Mouse (Mus musculus) liver, postnatal 0 days (tissue): Measurements from ENCODE around the gene Igfbp6. TPM values are rescaled to one million over a fixed set of nuclear protein-coding genes. Genes with fewer than 3 reads are reported as not detected.
"Not testable (repeated sequence)": the region's sequence is repeated elsewhere in the genome, so short reads cannot be mapped to it uniquely, and the experiment has no call there.

Source experiments
- ATAC-seq: fragments of 200-750 bp; cut with Nextera tagmentation; 2 replicates; pipeline ENCODE4 v1.8.0; 2017; ENCODE audit warnings: mild to moderate bottlenecking, moderate library complexity
- DNase-seq: peaks from one replicate; pipeline ENCODE4 v3.0.0-alpha.2; 2016
- H3K27ac ChIP-seq: fragments of 300-500 bp; sonication (generic); 2 replicates; pipeline ENCODE4 v1.5.1; 2014; ENCODE audit warnings: antibody characterized with exemption, moderate library complexity, mild to moderate bottlenecking, low read depth
- H3K27me3 ChIP-seq: fragments of 300-500 bp; sonication (generic); 2 replicates; pipeline ENCODE4 v1.6.1; 2014; ENCODE audit warnings: low read length, control low read depth, mixed read lengths; ENCODE audit not compliant: insufficient read depth
- H3K36me3 ChIP-seq: fragments of 300-500 bp; sonication (generic); replicated peaks from 2 replicates; pipeline ENCODE4 v1.6.1; 2014; ENCODE audit warnings: mild to moderate bottlenecking, control low read depth, low read length, moderate library complexity, mixed read lengths; ENCODE audit not compliant: insufficient read depth
- H3K4me1 ChIP-seq: fragments of 300-500 bp; sonication (generic); 2 replicates; pipeline ENCODE4 v1.6.1; 2014; ENCODE audit warnings: antibody characterized with exemption, mild to moderate bottlenecking, control low read depth; ENCODE audit not compliant: insufficient read depth
- H3K4me2 ChIP-seq: fragments of 300-500 bp; sonication (generic); 2 replicates; pipeline ENCODE4 v1.6.1; 2014; ENCODE audit warnings: low read depth, mild to moderate bottlenecking, low read length, moderate library complexity, mixed read lengths
- H3K4me3 ChIP-seq: fragments of 300-500 bp; sonication (generic); 2 replicates; pipeline ENCODE4 v1.5.1; 2014; ENCODE audit warnings: low read depth, low read length
- H3K9ac ChIP-seq: fragments of 300-500 bp; sonication (generic); replicated peaks from 2 replicates; pipeline ENCODE4 v1.6.1; 2014; ENCODE audit warnings: mild to moderate bottlenecking, moderate library complexity
- H3K9me3 ChIP-seq: fragments of 300-500 bp; sonication (generic); 2 replicates; pipeline ENCODE4 v1.6.1; 2016; ENCODE audit warnings: mild to moderate bottlenecking, control low read depth, low read length, mixed read lengths
- CTCF ChIP-seq: sonication (generic); IDR thresholded peaks from 2 replicates; pipeline ENCODE4 v1.5.1; 2016; ENCODE audit warnings: antibody characterized with exemption, low read depth
- EP300 ChIP-seq: IDR thresholded peaks from 2 replicates; pipeline ENCODE4 v1.6.1; 2016; ENCODE audit warnings: antibody characterized with exemption, low read depth, mild to moderate bottlenecking
- WGBS: fragments of 180-500 bp; shearing (Covaris S2); extraction: QIAGEN DNeasy Blood & Tissue Kit; methylation state at CpG from one replicate; pipeline ENCODE4 v1.1.7; 2014; ENCODE audit not compliant: insufficient replicate concordance; 5-methylcytosine and 5-hydroxymethylcytosine counted together
- polyA plus RNA-seq: library from polyadenylated mRNA; unstranded; fragments of >200 nt; fragmentation: Nextera tagmentation; extraction: Ambion mirVana; gene quantifications from 2 replicates; pipeline ENCODE4 v1.2.1, GENCODE M21; 2015

Igfbp6 gene
- polyA plus RNA-seq, 1 experiment from 2014 or later, result 5.9 TPM

DNA sequence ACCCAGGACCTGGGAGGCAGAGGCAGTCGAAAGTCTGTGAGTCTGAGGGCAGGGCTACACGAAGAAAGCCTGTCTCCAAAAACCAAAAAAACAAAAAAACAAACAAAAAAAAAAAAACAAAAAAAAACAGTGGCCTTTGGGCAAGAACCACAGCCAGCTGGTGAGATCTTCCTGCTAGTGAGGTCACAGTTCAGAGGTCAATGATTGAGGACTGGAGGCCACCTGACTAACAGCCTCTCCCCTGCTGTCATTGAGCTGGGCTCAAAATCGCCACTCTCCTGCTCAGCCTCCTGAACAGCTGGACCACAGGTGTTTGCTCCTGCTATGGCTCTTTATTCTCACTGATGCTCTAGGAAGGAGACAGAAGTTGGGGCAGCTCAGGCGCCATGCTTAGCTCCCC, 8.5 kb downstream of the Igfbp6 start:
- 44% methylated on average over 4 of the region's 4 CpGs for WGBS
- DNase-seq (no peak), ATAC-seq (no peak)
- Histone ChIP-seq H3K27me3 (no peaks in the 10 kb centered on the region), H3K9me3 (no peaks in the 10 kb centered on the region), H3K27ac (no peak overlapping the region), H3K4me1 (peaks cover 22% of the 10 kb centered on the region), H3K4me2 (no peak overlapping the region), H3K4me3 (no peak overlapping the region), H3K36me3 (0 out of 2 replicates have a peak, but pooled peaks cover 7% of the 10 kb centered on the region), H3K9ac (no peak overlapping the region)
- TF ChIP-seq CTCF (no peak), EP300 (no peak)

DNA sequence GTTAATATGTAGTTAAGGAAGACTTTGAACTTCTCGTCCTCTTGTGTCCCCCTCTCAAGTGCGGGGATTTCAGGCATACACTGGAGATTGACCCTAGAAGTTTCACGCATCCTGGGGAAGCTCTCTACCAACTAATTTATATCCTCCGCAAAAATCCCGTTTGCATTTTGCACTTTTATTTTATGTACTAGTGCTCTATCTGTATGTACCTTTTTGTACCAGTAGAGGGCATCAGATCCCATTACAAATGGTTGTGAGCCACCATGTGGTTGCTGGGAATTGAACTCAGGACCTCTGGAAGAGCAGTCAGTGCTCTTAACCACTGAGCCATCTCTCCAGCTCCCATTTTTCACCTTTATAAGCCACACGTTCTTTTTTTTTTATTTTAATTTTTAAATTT, 10.8 kb downstream of the Igfbp6 start:
- not testable (repeated sequence) for H3K27me3 ChIP-seq, H3K9ac ChIP-seq, DNase-seq, H3K36me3 ChIP-seq, H3K9me3 ChIP-seq, H3K4me1 ChIP-seq, ATAC-seq, H3K4me3 ChIP-seq, H3K4me2 ChIP-seq, H3K27ac ChIP-seq
- 0 out of 2 replicates have a peak, but pooled peaks have one; percentile 24 for TF ChIP-seq CTCF
- 82% methylated on average over 6 of the region's 6 CpGs for WGBS

DNA sequence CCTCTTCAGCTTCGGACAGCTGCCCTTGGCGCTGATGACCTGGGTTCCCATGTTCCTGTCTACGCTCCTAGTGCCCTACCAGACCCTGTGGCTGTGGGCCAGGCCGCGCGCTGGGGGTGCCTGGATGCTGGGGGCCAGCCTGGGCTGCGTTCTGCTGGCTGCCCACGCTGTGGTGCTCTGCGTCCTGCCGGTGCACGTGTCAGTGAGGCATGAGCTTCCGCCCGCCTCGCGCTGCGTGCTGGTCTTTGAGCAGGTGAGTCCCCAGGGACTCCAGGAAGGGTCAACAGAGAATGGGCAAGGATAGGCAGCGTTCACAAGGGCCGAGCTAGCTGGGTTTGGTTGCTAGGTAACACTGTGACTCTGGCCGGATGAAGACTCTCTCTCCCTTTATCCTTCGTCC, 12.7 kb downstream of the Igfbp6 start:
- no peak overlapping the region for H3K27ac ChIP-seq
- no peak overlapping the region for H3K4me2 ChIP-seq
- ATAC-seq, result no peak
- no peak for DNase-seq
- no peaks in the 10 kb centered on the region for H3K27me3 ChIP-seq
- H3K9ac ChIP-seq, result no peak overlapping the region
- H3K4me1 ChIP-seq, result no peaks in the 10 kb centered on the region
- H3K9me3 ChIP-seq, result no peaks in the 10 kb centered on the region
- no peak for TF ChIP-seq CTCF
- TF ChIP-seq EP300, result no peak
- no peak overlapping the region for H3K4me3 ChIP-seq
- WGBS, result 62% methylated on average over 20 of the region's 20 CpGs
- H3K36me3 ChIP-seq, result 0 out of 2 replicates have a peak, but pooled peaks cover 7% of the 10 kb centered on the region

DNA sequence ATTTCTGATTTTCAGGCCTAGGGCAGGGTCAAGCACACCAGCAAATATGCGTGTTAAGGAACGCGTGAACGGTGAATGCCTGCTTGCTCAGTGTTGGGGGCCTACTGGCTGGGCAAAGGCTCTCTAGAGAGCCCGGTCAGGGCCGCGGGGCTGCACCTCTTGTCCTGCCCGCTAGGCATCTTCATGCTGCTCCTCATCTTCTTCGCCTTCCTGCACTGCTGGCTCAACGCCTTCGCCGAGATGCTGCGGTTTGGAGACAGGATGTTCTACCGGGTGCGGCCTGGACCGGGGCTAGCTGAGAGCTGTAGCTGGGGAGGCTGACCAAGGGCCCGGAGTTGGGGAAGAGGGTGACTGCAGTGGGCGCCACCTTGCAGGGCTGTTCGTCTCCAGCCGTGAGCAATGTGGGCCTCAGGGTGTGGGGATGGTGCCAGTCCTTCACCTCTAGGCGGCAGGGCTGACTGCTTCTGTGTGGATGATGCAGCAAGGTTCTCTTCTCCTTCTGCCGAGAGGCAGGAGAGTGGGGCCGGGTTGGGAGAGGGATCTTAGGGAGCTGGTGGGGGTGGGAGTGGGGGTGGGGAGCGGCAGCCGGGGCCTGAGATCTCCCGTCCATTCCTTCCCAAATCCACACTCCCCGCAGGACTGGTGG, 16.4 kb downstream of the Igfbp6 start:
- Histone ChIP-seq H3K27me3 (no peaks in the 10 kb centered on the region), H3K9me3 (no peaks in the 10 kb centered on the region), H3K4me2 (no peak overlapping the region), H3K4me1 (no peaks in the 10 kb centered on the region), H3K36me3 (no peaks in the 10 kb centered on the region), H3K4me3 (no peak overlapping the region), H3K9ac (no peak overlapping the region), H3K27ac (no peak overlapping the region)
- DNase-seq, result no peak
- no peak for ATAC-seq
- 68% methylated on average over 27 of the region's 27 CpGs for WGBS
- TF ChIP-seq CTCF (no peak), EP300 (no peak)

DNA sequence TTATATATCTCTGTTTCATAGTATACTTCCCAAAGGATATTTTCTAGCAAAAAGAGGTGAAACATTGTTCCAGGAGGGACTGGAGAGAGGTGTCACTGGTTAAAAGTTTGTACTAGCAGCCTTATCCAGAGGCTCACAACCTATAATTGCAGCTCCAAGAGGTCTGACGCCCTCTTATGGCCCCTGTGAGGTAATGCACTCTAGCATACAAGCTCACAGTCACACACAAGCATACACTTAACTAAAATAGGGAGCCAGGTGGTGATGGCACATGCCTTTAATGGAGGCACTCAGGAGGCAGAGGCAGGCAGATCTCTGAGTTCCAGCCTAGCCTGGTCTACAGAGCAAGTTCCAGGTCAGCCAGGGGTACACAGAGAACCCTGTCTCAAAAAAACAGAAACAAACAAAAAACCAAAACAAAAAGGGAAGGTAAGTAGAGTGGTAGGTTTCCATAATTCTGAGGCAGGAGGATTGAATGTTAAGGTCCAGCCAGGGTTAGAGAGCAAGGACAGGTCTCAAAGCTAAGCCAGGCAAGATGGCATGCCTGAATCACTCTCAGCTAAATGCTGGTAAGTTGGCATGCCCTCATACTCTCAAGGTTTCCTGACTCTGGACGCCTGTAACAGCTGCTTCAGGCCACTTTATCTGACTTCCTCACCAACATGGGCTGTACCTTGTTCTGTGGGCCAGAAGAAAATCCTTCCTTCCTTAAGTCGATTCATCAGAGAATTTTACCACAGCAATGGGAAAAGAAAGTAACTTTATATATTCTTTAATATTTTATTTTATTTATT, 19.9 kb downstream of the Igfbp6 start:
- Histone ChIP-seq H3K4me2 (no peak overlapping the region), H3K27ac (no peak overlapping the region), H3K9ac (no peak overlapping the region), H3K9me3 (no peaks in the 10 kb centered on the region), H3K27me3 (no peaks in the 10 kb centered on the region), H3K4me1 (no peaks in the 10 kb centered on the region), H3K4me3 (no peak overlapping the region), H3K36me3 (no peaks in the 10 kb centered on the region)
- TF ChIP-seq EP300 (no peak), CTCF (peak; percentile 34)
- ATAC-seq (no peak), DNase-seq (no peak)
- 34% methylated on average over 3 of the region's 3 CpGs for WGBS

DNA sequence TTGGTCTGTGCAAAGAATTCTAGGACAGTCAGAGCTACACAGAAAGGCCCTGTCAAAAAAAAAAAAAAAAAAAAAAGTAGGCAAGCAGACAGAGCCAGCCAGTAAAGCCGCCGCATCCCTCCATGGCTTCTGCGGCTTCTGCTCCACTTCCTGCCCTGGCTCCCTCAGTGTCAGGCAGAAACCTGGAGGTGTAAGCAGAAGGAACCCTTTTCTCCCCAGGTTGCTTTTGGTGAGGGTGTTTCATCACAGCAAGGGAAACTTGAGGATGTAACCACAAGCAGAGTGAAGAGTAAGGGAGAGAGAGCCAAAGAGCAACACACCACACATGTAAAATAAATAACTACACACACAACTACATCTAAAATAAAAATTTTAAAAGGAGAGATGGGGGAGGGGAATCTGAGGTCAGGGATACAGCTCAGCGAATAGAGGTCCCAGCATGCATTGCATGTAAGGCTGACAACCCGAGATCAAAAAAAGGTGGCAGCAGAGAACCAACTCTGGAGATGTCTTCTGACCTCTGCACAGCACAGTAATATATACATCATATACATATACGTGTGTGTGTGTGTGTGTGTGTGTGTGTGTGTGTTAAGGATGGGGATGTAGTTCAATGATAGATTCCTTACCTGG, 21.4 kb downstream of the Igfbp6 start:
- TF ChIP-seq EP300, result no peak
- TF ChIP-seq CTCF, result no peak
- Histone ChIP-seq H3K27ac (no peak overlapping the region), H3K4me1 (no peaks in the 10 kb centered on the region), H3K9ac (no peak overlapping the region), H3K36me3 (no peaks in the 10 kb centered on the region), H3K4me3 (no peak overlapping the region), H3K9me3 (no peaks in the 10 kb centered on the region), H3K4me2 (no peak overlapping the region), H3K27me3 (no peaks in the 10 kb centered on the region)
- DNase-seq (no peak), ATAC-seq (no peak)
- 24% methylated on average over 6 of the region's 6 CpGs for WGBS
